21 mouse cellular contexts compared by ENCODE assay signal in the genomic region with DNA sequence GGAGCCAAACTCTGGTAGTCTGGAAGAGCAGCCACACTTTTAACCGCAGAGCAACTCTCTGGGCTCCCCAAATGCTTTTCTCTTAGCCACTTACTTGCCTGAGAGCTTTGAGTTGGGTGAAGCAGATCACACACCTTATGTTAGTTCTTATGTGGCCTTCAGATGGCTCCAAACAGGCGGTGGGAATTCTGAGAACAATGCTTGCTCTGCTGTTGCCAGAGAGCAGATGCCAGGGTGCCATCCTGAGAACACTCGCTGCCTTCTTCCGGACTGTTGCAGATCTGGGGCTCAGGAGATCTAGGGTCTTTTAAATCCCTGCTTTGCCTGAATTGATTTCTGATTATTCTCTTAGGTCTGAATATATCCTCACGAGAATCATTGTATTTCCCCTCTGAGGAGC.
DNase-seq lines count a peak whose midpoint lies in the region; ATAC-seq and TF ChIP-seq lines count a peak whose summit lies in the region.
"Had no signal": no experiment of that assay in that cellular context is flagged by ENCODE, and none has a peak within 500 bp of the region (broad histone marks: within the 10 kb centered on the region; RNA-seq: fewer than 3 reads in every experiment).

No protein-coding gene starts in this region.

- DNase-seq in cerebellum, adult 18-20 months, result peak; percentile 30 to 54
- DNase-seq in cerebellum, adult 8-10 months, result no peak
- DNase-seq in forebrain, postnatal 0 days, result no peak
- DNase-seq in forebrain, embryonic 10.5 days (ENCODE audit: extremely low spot score, low spot score), result no peak
- no peak for DNase-seq in layer of hippocampus, adult 2 months (ENCODE audit: low spot score in 2 of 2)
- DNase-seq in layer of hippocampus, adult 11-12 months (ENCODE audit: low spot score), result no peak
- peak; percentile 56 for DNase-seq in retina, postnatal 1 day
- no peak for DNase-seq in retina, embryonic 14.5 days (ENCODE audit: low spot score)
- DNase-seq: adrenal gland, postnatal 10 days; B cell, adult 2 months; cerebellum, adult 9-10 months; gastrocnemius, postnatal 10 days; heart, adult 2 months; heart, postnatal 14 days; kidney, adult 18-20 months had no signal

- H3K9ac ChIP-seq in forebrain, postnatal 0 days, result no peak overlapping the region
- H3K9ac ChIP-seq: embryonic facial prominence, embryonic 12.5 days; heart, embryonic 15.5 days; intestine, embryonic 15.5 days had no signal

- H3K4me3 ChIP-seq in forebrain, postnatal 0 days (ENCODE audit: low read depth, low read length), result no peak overlapping the region
- H3K4me3 ChIP-seq in forebrain, embryonic 10.5 days, result no peak overlapping the region
- H3K4me3 ChIP-seq in layer of hippocampus, adult 2 months, result no peak overlapping the region
- H3K4me3 ChIP-seq: embryonic facial prominence, embryonic 12.5 days; heart, adult 2 months; heart, embryonic 15.5 days; intestine, embryonic 15.5 days had no signal

- no peaks in the 10 kb centered on the region for H3K27me3 ChIP-seq in forebrain, postnatal 0 days (ENCODE audit: insufficient read depth, low read length)
- H3K27me3 ChIP-seq in forebrain, embryonic 10.5 days (ENCODE audit: poor library complexity, severe bottlenecking), result no peaks in the 10 kb centered on the region
- H3K27me3 ChIP-seq: embryonic facial prominence, embryonic 12.5 days; intestine, embryonic 15.5 days had no signal

- peak overlapping the region; percentile 40; the same call in 1 of the 2 replicates for H3K27ac ChIP-seq in forebrain, postnatal 0 days (ENCODE audit: low read depth, low read length)
- H3K27ac ChIP-seq in forebrain, embryonic 10.5 days, result no peak overlapping the region
- peak overlapping the region; percentile 32; the same call in 1 of the 2 replicates for H3K27ac ChIP-seq in layer of hippocampus, adult 2 months
- H3K27ac ChIP-seq: embryonic facial prominence, embryonic 12.5 days; heart, adult 2 months; heart, embryonic 15.5 days; intestine, embryonic 15.5 days had no signal

- WGBS in forebrain, postnatal 0 days, result 43% methylated on average over 5 of the region's 5 CpGs
- WGBS in forebrain, embryonic 10.5 days, result 82% methylated on average over 5 of the region's 5 CpGs

- H3K4me2 ChIP-seq in forebrain, postnatal 0 days (ENCODE audit: low read depth), result no peak overlapping the region
- H3K4me2 ChIP-seq: embryonic facial prominence, embryonic 12.5 days; heart, embryonic 11.5 days; heart, embryonic 15.5 days; intestine, embryonic 15.5 days had no signal

- no peak; the same call in 1 of the 2 replicates for ATAC-seq in forebrain, postnatal 0 days
- ATAC-seq: CD4-positive, CD25-positive, alpha-beta regulatory T cell, adult 4 months; intestine, embryonic 15.5 days had no signal

- H3K4me1 ChIP-seq in forebrain, postnatal 0 days (ENCODE audit: insufficient read depth), result peaks cover 4% of the 10 kb centered on the region; the same call in 1 of the 2 replicates
- peaks cover 18% of the 10 kb centered on the region for H3K4me1 ChIP-seq in forebrain, embryonic 10.5 days
- H3K4me1 ChIP-seq: embryonic facial prominence, embryonic 12.5 days; intestine, embryonic 15.5 days had no signal

- no peaks in the 10 kb centered on the region for H3K36me3 ChIP-seq in forebrain, postnatal 0 days (ENCODE audit: insufficient read depth)
- no peaks in the 10 kb centered on the region for H3K36me3 ChIP-seq in forebrain, embryonic 10.5 days (replicated peaks)
- H3K36me3 ChIP-seq: embryonic facial prominence, embryonic 12.5 days; G1E; heart, embryonic 15.5 days; intestine, embryonic 15.5 days had no signal

- no peaks in the 10 kb centered on the region for H3K9me3 ChIP-seq in forebrain, postnatal 0 days (ENCODE audit: low read length)
- H3K9me3 ChIP-seq in forebrain, embryonic 10.5 days, result no peaks in the 10 kb centered on the region
- H3K9me3 ChIP-seq: embryonic facial prominence, embryonic 12.5 days; heart, embryonic 15.5 days; intestine, embryonic 15.5 days had no signal

- TF ChIP-seq CTCF in forebrain, postnatal 0 days (IDR thresholded peaks at IDR 0.05; ENCODE audit: low read depth), result no peak
- TF ChIP-seq CTCF in layer of hippocampus, adult 2 months (conservative IDR thresholded peaks at IDR 0.05), result no peak

Comparison
In these comparisons a context has a peak if more than half of its experiments do, and no peak if none do; other contexts are left out.
1. DNase-seq: peak in cerebellum, adult 18-20 months (2 of 2) and retina, postnatal 1 day (single experiment); none in cerebellum, adult 8-10 months (single experiment), forebrain, postnatal 0 days (single experiment), forebrain, embryonic 10.5 days (single experiment), layer of hippocampus, adult 2 months (0 of 2), layer of hippocampus, adult 11-12 months (single experiment) and retina, embryonic 14.5 days (single experiment).